Mouse (Mus musculus) small intestine, adult 2 months (tissue): ENCODE data around the gene Izumo2. TPM values are rescaled to one million over a fixed set of nuclear protein-coding genes. Genes with fewer than 3 reads are reported as not detected.

Experiments
- H3K27ac ChIP-seq: fragments of 200-500 bp; 2 replicates; pipeline ENCODE4 v1.5.1; 2012; ENCODE audit warnings: low read depth, low read length, control low read depth, inconsistent platforms; ENCODE audit not compliant: insufficient read depth
- H3K27me3 ChIP-seq: fragments of 200-500 bp; 2 replicates; pipeline ENCODE4 v1.6.1; 2012; ENCODE audit warnings: mild to moderate bottlenecking, moderate library complexity, low read length, inconsistent platforms; ENCODE audit not compliant: control insufficient read depth, insufficient read depth
- H3K36me3 ChIP-seq: fragments of 200-500 bp; 2 replicates; pipeline ENCODE4 v1.6.1; 2012; ENCODE audit warnings: mild to moderate bottlenecking, low read length, control low read depth, inconsistent platforms; ENCODE audit not compliant: control insufficient read depth, insufficient read depth
- H3K4me1 ChIP-seq: fragments of 200-500 bp; 2 replicates; pipeline ENCODE4 v1.6.1; 2012; ENCODE audit warnings: low read length, inconsistent platforms, mixed read lengths; ENCODE audit not compliant: control insufficient read depth, insufficient read depth, insufficient read length
- H3K4me3 ChIP-seq: fragments of 200-500 bp; 2 replicates; pipeline ENCODE4 v1.5.1; 2012; ENCODE audit warnings: low read depth, mild to moderate bottlenecking, control low read depth, inconsistent platforms, low read length, moderate library complexity
- CTCF ChIP-seq: fragments of 200-500 bp; IDR thresholded peaks from 2 replicates; pipeline ENCODE4 v1.5.1; 2012; ENCODE audit warnings: low read depth, mild to moderate bottlenecking, control low read depth, inconsistent platforms, low read length, moderate library complexity, mixed read lengths; ENCODE audit not compliant: insufficient replicate concordance, insufficient read length; ENCODE audit errors: extremely low read depth
- POLR2A ChIP-seq: fragments of 200-500 bp; IDR thresholded peaks from 2 replicates; pipeline ENCODE4 v1.6.1; 2012; ENCODE audit warnings: low read depth, mild to moderate bottlenecking, control low read depth, inconsistent platforms, low read length, moderate library complexity
- WGBS: fragments of 180-500 bp; shearing (Covaris S2); methylation state at CpG from one replicate; pipeline ENCODE4 v1.1.7; 2018; 5-methylcytosine and 5-hydroxymethylcytosine counted together
- polyA plus RNA-seq: library from polyadenylated mRNA; depleted of rRNA; stranded (reverse); fragments of >200 nt; gene quantifications from 2 replicates; pipeline ENCODE4 v1.2.3, GENCODE M21; 2012; rRNA removed

Izumo2 gene
- polyA plus RNA-seq, 1 experiment, result not detected

- TF ChIP-seq POLR2A (no peak), CTCF (no peak)
- peaks cover 79% of the 10 kb centered on the region for H3K36me3 ChIP-seq
- 88% methylated on average over 5 of the region's 5 CpGs for WGBS
These were observed 59.6 kb downstream of the Izumo2 start for GRCm38 (mm10) chr7:44768129-44768528.

More at GRCm38 (mm10) chr7:44768129-44768528, 59.6 kb downstream of the Izumo2 start:
- Histone ChIP-seq H3K27ac (no peak overlapping the region), H3K4me1 (no peaks in the 10 kb centered on the region), H3K4me3 (no peak overlapping the region), H3K27me3 (no peaks in the 10 kb centered on the region)

Other genes with a start within 250 kb of the Izumo2 start
- 2.2 and 3.2 TPM in 2 replicates for gene Aspdh, start 243.4 kb upstream of the Izumo2 start, polyA plus RNA-seq
- 85.6 and 99.2 TPM in 2 replicates for gene Josd2, start 240.8 kb upstream of the Izumo2 start, polyA plus RNA-seq
- gene Emc10, start 212.2 kb upstream of the Izumo2 start, polyA plus RNA-seq, result 157 and 256 TPM in 2 replicates
- gene Fam71e1, start 212.2 kb upstream of the Izumo2 start, polyA plus RNA-seq, result 0.88 and 2.0 TPM in 2 replicates
- gene Mybpc2, start 184.1 kb upstream of the Izumo2 start, polyA plus RNA-seq, result 0.13 TPM in 2 replicates
- gene Spib, start 176.7 kb upstream of the Izumo2 start, polyA plus RNA-seq, result 8.6 and 18.7 TPM in 2 replicates
- 27.3 and 46.9 TPM in 2 replicates for gene Pold1, start 159.9 kb upstream of the Izumo2 start, polyA plus RNA-seq
- gene Nr1h2, start 154.8 kb upstream of the Izumo2 start, polyA plus RNA-seq, result 174 and 295 TPM in 2 replicates
- gene Napsa, start 136.4 kb upstream of the Izumo2 start, polyA plus RNA-seq, result 6.4 and 11.1 TPM in 2 replicates
- 3.1 and 3.4 TPM in 2 replicates for gene Kcnc3, start 118.1 kb upstream of the Izumo2 start, polyA plus RNA-seq
- gene Myh14, start 37.9 kb upstream of the Izumo2 start, polyA plus RNA-seq, result 196 and 563 TPM in 2 replicates
- 20.4 and 40.3 TPM in 2 replicates for gene Vrk3, start 39.7 kb downstream of the Izumo2 start, polyA plus RNA-seq
- gene Zfp473, start 42.3 kb downstream of the Izumo2 start, polyA plus RNA-seq, result 0.08 and 0.19 TPM in 2 replicates
- gene Nup62, start 107.3 kb downstream of the Izumo2 start, polyA plus RNA-seq, result 30.9 and 53.3 TPM in 2 replicates
- 8.0 and 13.8 TPM in 2 replicates for gene Il4i1, start 107.6 kb downstream of the Izumo2 start, polyA plus RNA-seq
- 83.9 and 102 TPM in 2 replicates for gene Atf5, start 107.9 kb downstream of the Izumo2 start, polyA plus RNA-seq
- gene Akt1s1, start 140.2 kb downstream of the Izumo2 start, polyA plus RNA-seq, result 180 and 283 TPM in 2 replicates
- gene Tbc1d17, start 140.3 kb downstream of the Izumo2 start, polyA plus RNA-seq, result 32.1 and 63.2 TPM in 2 replicates
- gene Pnkp, start 148.4 kb downstream of the Izumo2 start, polyA plus RNA-seq, result 36.9 and 84.2 TPM in 2 replicates
- gene Ptov1, start 161.0 kb downstream of the Izumo2 start, polyA plus RNA-seq, result 82.3 and 141 TPM in 2 replicates
- 85.8 and 208 TPM in 2 replicates for gene Med25, start 184.0 kb downstream of the Izumo2 start, polyA plus RNA-seq
- gene Fuz, start 187.3 kb downstream of the Izumo2 start, polyA plus RNA-seq, result 15.8 and 27.5 TPM in 2 replicates
- gene Ap2a1, start 220.8 kb downstream of the Izumo2 start, polyA plus RNA-seq, result 49.8 and 85.2 TPM in 2 replicates
- gene Tsks, start 234.5 kb downstream of the Izumo2 start, polyA plus RNA-seq, result not detected in 2 replicates